Mouse (Mus musculus): Measurements from ENCODE around the gene Bola1. TPM values are rescaled to one million over a fixed set of nuclear protein-coding genes. Genes with fewer than 3 reads are reported as not detected.

Bola1 gene
- polyA plus RNA-seq, 1 experiment from 2014 or later: 92.8 TPM

GRCm38 (mm10) chr3:96161869-96162840, 57.4 kb downstream of the Bola1 start, which contains the start of gene Mtmr11:
Gene Mtmr11, plus strand, starts transcription at chr3:96162004.
- no peaks in the 10 kb centered on the region for H3K9me3 ChIP-seq (replicated peaks)
- no peaks in the 10 kb centered on the region; the same call in 1 of the 2 replicates for H3K36me3 ChIP-seq
- peak within 1 kb of the TSS; percentile 55 for H3K4me3 ChIP-seq
- H3K4me1 ChIP-seq: peaks cover 27% of the 10 kb centered on the region
- no peak for DNase-seq (ENCODE audit: low spot score)
- peak within 1 kb of the TSS; percentile 78 for H3K27ac ChIP-seq (replicated peaks)
- H3K27me3 ChIP-seq (ENCODE audit: low read depth, poor library complexity, severe bottlenecking): 0 out of 2 replicates have a peak, but pooled peaks cover 4% of the 10 kb centered on the region
- 11% methylated on average over 15 of the region's 16 CpGs for WGBS

- H3K36me3 ChIP-seq: peaks cover 1% of the 10 kb centered on the region
- peaks cover 27% of the 10 kb centered on the region for H3K4me1 ChIP-seq
- peak overlapping the region; percentile 55 for H3K4me3 ChIP-seq
- H3K27ac ChIP-seq (replicated peaks): peak overlapping the region; percentile 78
- H3K9me3 ChIP-seq (replicated peaks): no peaks in the 10 kb centered on the region
- 1% methylated on average over 12 of the region's 12 CpGs for WGBS
- 0 out of 2 replicates have a peak, but pooled peaks cover 4% of the 10 kb centered on the region for H3K27me3 ChIP-seq (ENCODE audit: low read depth, poor library complexity, severe bottlenecking)
- peak; percentile 44 for DNase-seq (ENCODE audit: low spot score)
Observed at GRCm38 (mm10) chr3:96160803-96161516, 58.5 kb downstream of the Bola1 start.

DNA sequence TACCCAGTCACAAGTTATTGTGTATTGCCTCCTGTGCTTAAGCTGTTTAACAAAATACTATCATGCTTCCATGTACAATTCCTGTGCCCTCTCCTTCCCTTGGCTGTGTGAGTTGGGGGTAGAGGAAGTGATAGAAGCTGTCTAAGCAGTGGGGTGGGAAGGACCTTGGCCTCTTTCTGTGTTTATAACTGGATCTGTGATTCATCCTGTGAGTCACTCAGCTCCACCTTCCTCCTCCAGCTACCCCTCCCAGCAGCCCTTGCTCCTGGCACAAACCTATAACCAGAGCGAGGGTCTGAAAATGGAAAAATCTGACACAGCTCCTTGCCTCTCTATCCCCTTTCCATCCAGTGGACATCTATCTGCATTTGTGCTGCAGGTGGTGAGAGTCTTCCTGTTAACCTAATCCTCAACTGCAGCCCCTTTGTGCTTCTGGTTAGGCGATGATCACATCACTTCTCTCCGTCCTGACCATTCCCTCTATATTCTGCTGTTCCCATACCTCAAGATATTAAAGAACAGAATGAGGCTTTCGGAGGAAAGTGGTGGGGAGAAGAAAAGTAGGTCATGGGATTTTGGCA, 59.2 kb downstream of the Bola1 start:
- 0 out of 2 replicates have a peak, but pooled peaks cover 4% of the 10 kb centered on the region for H3K27me3 ChIP-seq (ENCODE audit: low read depth, poor library complexity, severe bottlenecking)
- H3K27ac ChIP-seq (replicated peaks): peak overlapping the region; percentile 78
- no peak for DNase-seq (ENCODE audit: low spot score)
- WGBS: 64% methylated on average over 4 of the region's 4 CpGs
- peaks cover 27% of the 10 kb centered on the region for H3K4me1 ChIP-seq
- H3K4me3 ChIP-seq: no peak overlapping the region
- H3K9me3 ChIP-seq (replicated peaks): no peaks in the 10 kb centered on the region
- peaks cover 8% of the 10 kb centered on the region for H3K36me3 ChIP-seq

- no peak for DNase-seq (ENCODE audit: low spot score)
- Histone ChIP-seq H3K9me3 (replicated peaks) (no peaks in the 10 kb centered on the region), H3K27me3 (ENCODE audit: low read depth, poor library complexity, severe bottlenecking) (0 out of 2 replicates have a peak, but pooled peaks cover 4% of the 10 kb centered on the region), H3K4me1 (peaks cover 27% of the 10 kb centered on the region), H3K27ac (replicated peaks) (no peak overlapping the region), H3K36me3 (peaks cover 13% of the 10 kb centered on the region), H3K4me3 (no peak overlapping the region)
- WGBS: 81% methylated on average over 4 of the region's 4 CpGs
Observed at GRCm38 (mm10) chr3:96159820-96160219, 59.7 kb downstream of the Bola1 start.

DNA sequence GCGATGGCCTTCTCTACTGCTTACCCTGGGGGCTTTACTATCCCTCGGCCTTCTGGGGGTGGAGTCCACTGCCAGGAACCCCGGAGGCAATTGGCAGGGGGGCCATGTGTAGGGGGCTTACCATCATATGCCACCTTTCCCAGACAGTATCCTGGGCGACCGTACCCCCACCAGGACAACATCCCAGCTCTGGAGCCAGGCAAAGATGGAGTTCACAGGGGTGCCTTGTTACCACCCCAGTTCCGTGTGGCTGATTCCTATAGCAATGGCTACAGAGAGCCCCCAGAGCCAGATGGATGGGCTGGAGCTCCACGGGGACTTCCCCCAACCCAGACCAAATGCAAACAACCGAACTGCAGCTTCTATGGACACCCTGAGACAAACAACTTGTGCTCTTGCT, 64.0 kb downstream of the Bola1 start:
- WGBS: 78% methylated on average over 8 of the region's 8 CpGs
- Histone ChIP-seq H3K4me3 (no peak overlapping the region), H3K36me3 (peaks cover 56% of the 10 kb centered on the region)

DNA sequence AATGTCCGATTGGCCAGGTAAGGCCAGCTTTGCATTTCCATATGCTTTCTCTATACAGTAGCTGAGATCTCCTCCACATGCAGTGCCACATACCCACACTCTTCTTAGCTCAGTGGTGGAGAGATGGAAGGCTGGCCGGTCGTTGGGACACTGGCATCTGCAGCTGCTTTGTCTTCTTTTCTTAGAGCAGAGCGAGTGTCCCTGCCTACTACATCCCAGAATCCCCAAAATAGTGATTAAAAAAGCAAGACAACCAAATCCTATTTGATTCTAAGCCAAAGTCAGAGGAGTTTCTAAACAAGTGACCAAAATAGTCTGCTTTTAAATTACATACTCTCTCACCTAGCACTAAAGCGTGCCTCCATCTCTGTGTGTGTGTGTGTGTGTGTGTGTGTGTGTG, 66.9 kb downstream of the Bola1 start:
- Histone ChIP-seq H3K4me1 (no peaks in the 10 kb centered on the region), H3K36me3 (peaks cover 60% of the 10 kb centered on the region), H3K27me3 (ENCODE audit: low read depth, poor library complexity, severe bottlenecking) (no peaks in the 10 kb centered on the region), H3K9me3 (replicated peaks) (no peaks in the 10 kb centered on the region), H3K4me3 (no peak overlapping the region), H3K27ac (replicated peaks) (no peak overlapping the region)
- DNase-seq (ENCODE audit: low spot score): no peak
- WGBS: 95% methylated on average over 5 of the region's 5 CpGs

More for the DNA sequence above, 64.0 kb downstream of the Bola1 start:
- Histone ChIP-seq H3K9me3 (replicated peaks) (no peaks in the 10 kb centered on the region), H3K27me3 (ENCODE audit: low read depth, poor library complexity, severe bottlenecking) (no peaks in the 10 kb centered on the region), H3K4me1 (peaks cover 7% of the 10 kb centered on the region), H3K27ac (replicated peaks) (no peak overlapping the region)
- DNase-seq (ENCODE audit: low spot score): no peak

DNA sequence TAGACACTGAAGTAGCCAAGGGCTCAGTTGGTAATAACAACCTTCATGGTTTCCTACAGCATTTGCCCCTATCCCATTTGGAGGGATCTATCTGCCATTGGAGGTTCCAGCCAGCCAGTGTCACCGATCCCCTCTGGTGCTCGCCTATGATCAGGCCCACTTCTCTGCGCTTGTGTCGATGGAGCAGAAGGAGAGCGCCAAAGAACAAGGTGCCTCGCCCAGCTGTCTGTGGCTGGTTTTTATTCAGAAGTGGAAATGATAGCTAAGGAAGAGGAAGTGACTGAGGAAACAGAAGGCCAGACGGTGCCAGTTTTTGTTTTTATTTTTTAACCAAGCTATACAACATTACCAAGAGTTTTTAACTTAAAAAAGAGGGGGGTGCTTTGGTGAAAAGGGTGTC, 67.7 kb downstream of the Bola1 start:
- Histone ChIP-seq H3K4me1 (no peaks in the 10 kb centered on the region), H3K27ac (replicated peaks) (no peak overlapping the region), H3K27me3 (ENCODE audit: low read depth, poor library complexity, severe bottlenecking) (no peaks in the 10 kb centered on the region), H3K36me3 (peaks cover 60% of the 10 kb centered on the region), H3K4me3 (no peak overlapping the region), H3K9me3 (replicated peaks) (no peaks in the 10 kb centered on the region)
- 91% methylated on average over 7 of the region's 7 CpGs for WGBS
- DNase-seq (ENCODE audit: low spot score): no peak

DNA sequence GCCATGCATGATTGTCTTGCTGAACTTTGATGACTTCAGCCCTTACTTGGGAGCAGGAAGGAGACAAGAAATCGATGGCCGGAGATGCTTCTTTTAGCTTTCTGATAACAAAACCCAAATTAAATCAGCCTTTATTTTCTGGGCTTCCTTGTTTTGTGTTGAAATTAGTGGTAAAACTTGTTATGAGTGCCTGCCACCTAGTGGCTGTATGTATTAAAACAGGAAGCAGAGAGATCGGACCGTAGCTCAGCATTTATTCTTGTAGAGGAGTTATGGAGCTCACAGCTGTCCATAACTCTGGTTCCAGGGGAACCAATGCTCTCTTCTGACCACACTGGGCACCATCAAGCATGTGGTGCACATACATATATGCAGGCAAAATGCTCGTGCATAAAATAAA, 71.6 kb downstream of the Bola1 start:
- H3K27me3 ChIP-seq (ENCODE audit: low read depth, poor library complexity, severe bottlenecking): no peaks in the 10 kb centered on the region
- H3K4me3 ChIP-seq: no peak overlapping the region
- WGBS: 32% methylated on average over 5 of the region's 5 CpGs
- H3K4me1 ChIP-seq: no peaks in the 10 kb centered on the region
- no peak for DNase-seq (ENCODE audit: low spot score)
- H3K36me3 ChIP-seq: peaks cover 56% of the 10 kb centered on the region
- no peaks in the 10 kb centered on the region for H3K9me3 ChIP-seq (replicated peaks)
- no peak overlapping the region for H3K27ac ChIP-seq (replicated peaks)

Small RNA genes lying within 50 kb of the gene (microRNA-seq; reads per million reads assigned to microRNA genes)
- gene Gm44492 (not detected), gene Gm47311 (not detected), gene Gm47313 (not detected)

Other genes with a start within 250 kb of the Bola1 start
- gene Plekho1, start 223.7 kb downstream of the Bola1 start, polyA plus RNA-seq (2016; fragmentation: Nextera tagmentation; extraction: Ambion mirVana): 66.8 and 69.0 TPM in 2 replicates
- 28.6 and 33.3 TPM in 2 replicates for gene Vps45, start 161.2 kb downstream of the Bola1 start, polyA plus RNA-seq (2016; fragmentation: Nextera tagmentation; extraction: Ambion mirVana)
- gene Otud7b, start 115.2 kb downstream of the Bola1 start, polyA plus RNA-seq (2016; fragmentation: Nextera tagmentation; extraction: Ambion mirVana): 16.5 and 18.9 TPM in 2 replicates
- 7.8 and 9.6 TPM in 2 replicates for gene Mtmr11, start 57.7 kb downstream of the Bola1 start, polyA plus RNA-seq (2016; fragmentation: Nextera tagmentation; extraction: Ambion mirVana)
- gene Sf3b4, start 47.4 kb downstream of the Bola1 start, polyA plus RNA-seq (2016; fragmentation: Nextera tagmentation; extraction: Ambion mirVana): 262 and 271 TPM in 2 replicates
- 3.1 and 8.8 TPM in 2 replicates for gene Sv2a, start 38.6 kb downstream of the Bola1 start, polyA plus RNA-seq (2016; fragmentation: Nextera tagmentation; extraction: Ambion mirVana)
- 0.98 TPM in 1 of 2 replicates, not detected in the other for gene Hist2h2ab, start 156 bp upstream of the Bola1 start, polyA plus RNA-seq (2016; fragmentation: Nextera tagmentation; extraction: Ambion mirVana)
- gene Hist2h2ac, start 1.2 kb upstream of the Bola1 start, polyA plus RNA-seq (2016; fragmentation: Nextera tagmentation; extraction: Ambion mirVana): 7.3 and 17.2 TPM in 2 replicates
- gene Hist2h2be, start 1.4 kb upstream of the Bola1 start, polyA plus RNA-seq (2016; fragmentation: Nextera tagmentation; extraction: Ambion mirVana): 11.5 and 11.9 TPM in 2 replicates
- gene Hist2h3c2, start 19.4 kb upstream of the Bola1 start, polyA plus RNA-seq (2016; fragmentation: Nextera tagmentation; extraction: Ambion mirVana): 8.1 TPM in 2 replicates
- gene Hist2h2aa2, start 20.6 kb upstream of the Bola1 start, polyA plus RNA-seq (2016; fragmentation: Nextera tagmentation; extraction: Ambion mirVana): 24.3 and 34.9 TPM in 2 replicates
- gene Hist2h2aa1, start 25.8 kb upstream of the Bola1 start, polyA plus RNA-seq (2016; fragmentation: Nextera tagmentation; extraction: Ambion mirVana): 13.7 TPM in 2 replicates
- gene Hist2h3c1, start 27.0 kb upstream of the Bola1 start, polyA plus RNA-seq (2016; fragmentation: Nextera tagmentation; extraction: Ambion mirVana): 0.70 and 0.86 TPM in 2 replicates
- gene Hist2h4, start 43.6 kb upstream of the Bola1 start, polyA plus RNA-seq (2016; fragmentation: Nextera tagmentation; extraction: Ambion mirVana): 12.2 and 12.6 TPM in 2 replicates
- 49.5 and 57.2 TPM in 2 replicates for gene Hist2h3b, start 48.9 kb upstream of the Bola1 start, polyA plus RNA-seq (2016; fragmentation: Nextera tagmentation; extraction: Ambion mirVana)
- 9.5 and 10.3 TPM in 2 replicates for gene Hist2h2bb, start 50.0 kb upstream of the Bola1 start, polyA plus RNA-seq (2016; fragmentation: Nextera tagmentation; extraction: Ambion mirVana)
- gene Fcgr1, start 74.3 kb upstream of the Bola1 start, polyA plus RNA-seq (2016; fragmentation: Nextera tagmentation; extraction: Ambion mirVana): 1.8 and 2.1 TPM in 2 replicates
- 0.20 and 0.30 TPM in 2 replicates for gene BC107364, start 232.6 kb upstream of the Bola1 start, polyA plus RNA-seq (2016; fragmentation: Nextera tagmentation; extraction: Ambion mirVana)

Data from midbrain, embryonic 10.5 days (tissue).